Mouse (Mus musculus) midbrain, embryonic 16.5 days (tissue): ENCODE measurements at regions not wholly inside any gene's neighbourhood (a gene's known extent, or its start where the extent isn't known, plus 50 kb on each side); places are given as distances from the start of the nearest gene placed in this dataset.

Experiments used
- ATAC-seq: fragments of 200-750 bp; cut with Nextera tagmentation; 2 replicates; pipeline ENCODE4 v1.8.0; 2017; ENCODE audit warnings: moderate TSS enrichment
- H3K27ac ChIP-seq: fragments of 300-500 bp; sonication (generic); 2 replicates; pipeline ENCODE4 v1.5.1; 2014; ENCODE audit warnings: mild to moderate bottlenecking, low read length, mixed read lengths
- H3K27me3 ChIP-seq: fragments of 300-500 bp; sonication (generic); 2 replicates; pipeline ENCODE4 v1.6.1; 2014; ENCODE audit warnings: low read depth, low read length, mixed read lengths; ENCODE audit not compliant: control insufficient read depth, insufficient read depth
- H3K36me3 ChIP-seq: fragments of 300-500 bp; sonication (generic); 2 replicates; pipeline ENCODE4 v1.6.1; 2014; ENCODE audit warnings: mild to moderate bottlenecking, low read length, moderate library complexity, mixed read lengths; ENCODE audit not compliant: control insufficient read depth, insufficient read depth
- H3K4me1 ChIP-seq: fragments of 300-500 bp; sonication (generic); 2 replicates; pipeline ENCODE4 v1.6.1; 2014; ENCODE audit warnings: mild to moderate bottlenecking, low read length, mixed read lengths; ENCODE audit not compliant: control insufficient read depth, insufficient read depth
- H3K4me2 ChIP-seq: fragments of 300-500 bp; sonication (generic); 2 replicates; pipeline ENCODE4 v1.6.1; 2014; ENCODE audit warnings: mild to moderate bottlenecking, low read length, mixed read lengths
- H3K4me3 ChIP-seq: fragments of 300-500 bp; sonication (generic); 2 replicates; pipeline ENCODE4 v1.5.1; 2014; ENCODE audit warnings: low read depth, mild to moderate bottlenecking, low read length, moderate library complexity, mixed read lengths
- H3K9ac ChIP-seq: fragments of 300-500 bp; sonication (generic); 2 replicates; pipeline ENCODE4 v1.6.1; 2014; ENCODE audit warnings: low read depth, low read length, mixed read lengths
- H3K9me3 ChIP-seq: fragments of 300-500 bp; sonication (generic); replicated peaks from 2 replicates; pipeline ENCODE4 v1.6.1; 2014; ENCODE audit warnings: mild to moderate bottlenecking, low read length, mixed read lengths; ENCODE audit not compliant: control insufficient read depth, poor library complexity, severe bottlenecking
- WGBS: fragments of 180-500 bp; shearing (Covaris S2); extraction: QIAGEN DNeasy Blood & Tissue Kit; methylation state at CpG from one replicate; pipeline ENCODE4 v1.1.7; 2014; 5-methylcytosine and 5-hydroxymethylcytosine counted together

GRCm38 (mm10) chr4:45734011-45734410, 64.8 kb upstream of the Aldh1b1 start:
- Histone ChIP-seq H3K9me3 (no peaks in the 10 kb centered on the region), H3K27ac (no peak overlapping the region), H3K4me3 (no peak overlapping the region), H3K36me3 (no peaks in the 10 kb centered on the region), H3K4me2 (no peak overlapping the region), H3K4me1 (peaks cover 20% of the 10 kb centered on the region), H3K9ac (no peak overlapping the region), H3K27me3 (no peaks in the 10 kb centered on the region)
- ATAC-seq: no peak
- WGBS: 92% methylated on average over 6 of the region's 6 CpGs

- Histone ChIP-seq H3K27ac (0 out of 2 replicates have a peak overlapping the region, but pooled peaks have one; percentile 20), H3K4me2 (no peak overlapping the region), H3K9me3 (no peaks in the 10 kb centered on the region), H3K4me3 (no peak overlapping the region), H3K9ac (no peak overlapping the region), H3K27me3 (no peaks in the 10 kb centered on the region), H3K4me1 (peaks cover 20% of the 10 kb centered on the region), H3K36me3 (no peaks in the 10 kb centered on the region)
- 37% methylated on average over 14 of the region's 14 CpGs for WGBS
- ATAC-seq: peak; percentile 54; the same call in 1 of the 2 replicates
Observed at GRCm38 (mm10) chr4:45730862-45731831, 67.7 kb upstream of the Aldh1b1 start.

- Histone ChIP-seq H3K27ac (no peak overlapping the region), H3K9ac (no peak overlapping the region), H3K27me3 (no peaks in the 10 kb centered on the region), H3K4me2 (no peak overlapping the region), H3K9me3 (no peaks in the 10 kb centered on the region), H3K36me3 (no peaks in the 10 kb centered on the region), H3K4me1 (peaks cover 20% of the 10 kb centered on the region), H3K4me3 (no peak overlapping the region)
- ATAC-seq: no peak
- WGBS: 80% methylated on average over 4 of the region's 4 CpGs
Observed at GRCm38 (mm10) chr4:45729801-45730200, 69.0 kb upstream of the Aldh1b1 start.

GRCm38 (mm10) chr4:45728825-45729224, 70.0 kb upstream of the Aldh1b1 start:
- no peaks in the 10 kb centered on the region for H3K36me3 ChIP-seq
- no peak overlapping the region for H3K27ac ChIP-seq
- WGBS: 46% methylated on average over 4 of the region's 4 CpGs
- no peaks in the 10 kb centered on the region for H3K9me3 ChIP-seq
- no peaks in the 10 kb centered on the region for H3K27me3 ChIP-seq
- no peak overlapping the region for H3K4me2 ChIP-seq
- peaks cover 20% of the 10 kb centered on the region for H3K4me1 ChIP-seq
- no peak for ATAC-seq
- no peak overlapping the region for H3K4me3 ChIP-seq
- no peak overlapping the region for H3K9ac ChIP-seq

- 82% methylated on average over 5 of the region's 5 CpGs for WGBS
- Histone ChIP-seq H3K36me3 (no peaks in the 10 kb centered on the region), H3K4me3 (no peak overlapping the region), H3K27me3 (no peaks in the 10 kb centered on the region), H3K27ac (no peak overlapping the region), H3K9ac (0 out of 2 replicates have a peak overlapping the region, but pooled peaks have one; percentile 30), H3K9me3 (no peaks in the 10 kb centered on the region), H3K4me2 (no peak overlapping the region), H3K4me1 (peaks cover 20% of the 10 kb centered on the region)
- no peak for ATAC-seq
Observed at GRCm38 (mm10) chr4:45727915-45728314, 70.9 kb upstream of the Aldh1b1 start.

GRCm38 (mm10) chr4:45727474-45727873, 71.3 kb upstream of the Aldh1b1 start:
- 0 out of 2 replicates have a peak overlapping the region, but pooled peaks have one; percentile 15 for H3K27ac ChIP-seq
- WGBS: 25% methylated on average over 9 of the region's 9 CpGs

GRCm38 (mm10) chr4:45726783-45727182, 72.0 kb upstream of the Aldh1b1 start:
- Histone ChIP-seq H3K9ac (no peak overlapping the region), H3K4me3 (no peak overlapping the region), H3K27me3 (no peaks in the 10 kb centered on the region), H3K9me3 (no peaks in the 10 kb centered on the region), H3K4me1 (peaks cover 20% of the 10 kb centered on the region), H3K36me3 (no peaks in the 10 kb centered on the region), H3K4me2 (no peak overlapping the region), H3K27ac (no peak overlapping the region)
- WGBS: 93% methylated on average over 5 of the region's 5 CpGs
- ATAC-seq: no peak

More at GRCm38 (mm10) chr4:45727474-45727873, 71.3 kb upstream of the Aldh1b1 start:
- ATAC-seq: no peak
- no peak overlapping the region for H3K4me3 ChIP-seq
- peaks cover 20% of the 10 kb centered on the region for H3K4me1 ChIP-seq
- H3K36me3 ChIP-seq: no peaks in the 10 kb centered on the region
- H3K27me3 ChIP-seq: no peaks in the 10 kb centered on the region
- H3K9ac ChIP-seq: 0 out of 2 replicates have a peak overlapping the region, but pooled peaks have one; percentile 30
- H3K4me2 ChIP-seq: no peak overlapping the region
- no peaks in the 10 kb centered on the region for H3K9me3 ChIP-seq

GRCm38 (mm10) chr4:45725055-45725910, 73.5 kb upstream of the Aldh1b1 start:
- Histone ChIP-seq H3K4me1 (peaks cover 11% of the 10 kb centered on the region), H3K4me3 (no peak overlapping the region), H3K27me3 (no peaks in the 10 kb centered on the region), H3K9ac (no peak overlapping the region), H3K4me2 (no peak overlapping the region), H3K9me3 (no peaks in the 10 kb centered on the region), H3K27ac (no peak overlapping the region), H3K36me3 (no peaks in the 10 kb centered on the region)
- WGBS: 83% methylated on average over 16 of the region's 16 CpGs
- ATAC-seq: no peak
